Mouse (Mus musculus) thymus, postnatal 4 days (tissue): ENCODE results near the gene Stxbp1.
"Not testable (repeated sequence)": the region's sequence is repeated elsewhere in the genome, so short reads cannot be mapped to it uniquely, and the experiment has no call there.

Experiments
- DNase-seq: peaks from one replicate; pipeline ENCODE4 v3.0.0; 2021

The Stxbp1 gene

GRCm38 (mm10) chr2:32870275-32871100 is 23.4 kb upstream of the Stxbp1 start:
- DNase-seq, result no peak

GRCm38 (mm10) chr2:32869721-32870274 is 22.8 kb upstream of the Stxbp1 start:
- DNase-seq, result no peak

- DNase-seq, result no peak
Measured at GRCm38 (mm10) chr2:32867354-32867753, 20.3 kb upstream of the Stxbp1 start.

- no peak for DNase-seq
Measured at GRCm38 (mm10) chr2:32864755-32865154, 17.7 kb upstream of the Stxbp1 start.

- DNase-seq, result no peak
Measured at GRCm38 (mm10) chr2:32863317-32863716, 16.3 kb upstream of the Stxbp1 start.

GRCm38 (mm10) chr2:32860799-32861198 is 13.8 kb upstream of the Stxbp1 start:
- DNase-seq, result no peak

- no peak for DNase-seq
Measured at GRCm38 (mm10) chr2:32859622-32860012, 12.6 kb upstream of the Stxbp1 start.

- peak; percentile 89 for DNase-seq
Measured at GRCm38 (mm10) chr2:32859010-32859621, 12.1 kb upstream of the Stxbp1 start.

GRCm38 (mm10) chr2:32857584-32857983 is 10.5 kb upstream of the Stxbp1 start:
- DNase-seq, result peak; percentile 89

- DNase-seq, result no peak
Measured at GRCm38 (mm10) chr2:32855790-32856465, 8.9 kb upstream of the Stxbp1 start.

GRCm38 (mm10) chr2:32855046-32855785 is 8.2 kb upstream of the Stxbp1 start:
- peak; percentile 40 for DNase-seq

- DNase-seq, result peak; percentile 99
Measured at GRCm38 (mm10) chr2:32854206-32854605, 7.2 kb upstream of the Stxbp1 start.

- not testable (repeated sequence) for DNase-seq
Measured at GRCm38 (mm10) chr2:32853716-32854115, 6.7 kb upstream of the Stxbp1 start.

GRCm38 (mm10) chr2:32852156-32852555 is 5.1 kb upstream of the Stxbp1 start:
- peak; percentile 82 for DNase-seq

- DNase-seq, result no peak
Measured at GRCm38 (mm10) chr2:32847468-32847821, 400 bp upstream of the Stxbp1 start.

- peak; percentile 52 for DNase-seq
Measured at GRCm38 (mm10) chr2:32846101-32846804, 792 bp downstream of the Stxbp1 start.

- no peak for DNase-seq
Measured at GRCm38 (mm10) chr2:32845572-32846100, 1.4 kb downstream of the Stxbp1 start.

- peak; percentile 50 for DNase-seq
Measured at GRCm38 (mm10) chr2:32842558-32842957, 4.5 kb downstream of the Stxbp1 start.

- no peak for DNase-seq
Measured at GRCm38 (mm10) chr2:32841099-32841498, 5.9 kb downstream of the Stxbp1 start.

- DNase-seq, result no peak
Measured at GRCm38 (mm10) chr2:32839261-32839660, 7.8 kb downstream of the Stxbp1 start.

GRCm38 (mm10) chr2:32838147-32838884 is 8.7 kb downstream of the Stxbp1 start:
- DNase-seq, result no peak
